Mouse (Mus musculus): ENCODE data around the gene Cabin1. TPM values are rescaled to one million over a fixed set of nuclear protein-coding genes. Genes with fewer than 3 reads are reported as not detected.
"Not testable (repeated sequence)": the region's sequence is repeated elsewhere in the genome, so short reads cannot be mapped to it uniquely, and the experiment has no call there.

Gene Cabin1
- total RNA-seq, 2 experiments from 2014 or later = 79.8 to 82.9 TPM

- DNase-seq (ENCODE audit: low spot score in 2 of 2) = peak; percentile 87 to 90
- intact Hi-C loops (cut with DNase I) = loop anchor here (5.0 kb wide), 1 partner anchor 64 kb away; the partner anchor contains the start of gene Gstt2
Measured at GRCm38 (mm10) chr10:75772795-75773664, 8.9 kb upstream of the Cabin1 start, which contains the start of gene Ddt. Gene Ddt (minus strand): TSS chr10:75773414.

GRCm38 (mm10) chr10:75767756-75768155 is 3.6 kb upstream of the Cabin1 start:
- DNase-seq (ENCODE audit: low spot score in 2 of 2); intact Hi-C loops (cut with DNase I): not testable (repeated sequence)

- intact Hi-C loops (cut with DNase I) = no loop called here
- no peak for DNase-seq (ENCODE audit: low spot score in 2 of 2)
Measured at GRCm38 (mm10) chr10:75766856-75767255, 2.7 kb upstream of the Cabin1 start.

GRCm38 (mm10) chr10:75764519-75765473 is 655 bp upstream of the Cabin1 start:
- intact Hi-C loops (cut with DNase I) = loop anchor here (2.0 kb wide), 1 partner anchor 88 kb away; no protein-coding TSS in a partner anchor
- DNase-seq (ENCODE audit: low spot score in 2 of 2) = peak; percentile 65 to 66

GRCm38 (mm10) chr10:75762413-75762812 is 1.7 kb downstream of the Cabin1 start:
- intact Hi-C loops (cut with DNase I) = no loop called here
- DNase-seq (ENCODE audit: low spot score in 2 of 2) = no peak

GRCm38 (mm10) chr10:75760311-75760710 is 3.8 kb downstream of the Cabin1 start:
- intact Hi-C loops (cut with DNase I) = no loop called here
- DNase-seq (ENCODE audit: low spot score in 2 of 2) = no peak

- no peak for DNase-seq (ENCODE audit: low spot score in 2 of 2)
- intact Hi-C loops (cut with DNase I) = no loop called here
Measured at GRCm38 (mm10) chr10:75756719-75757118, 7.4 kb downstream of the Cabin1 start.

- DNase-seq (ENCODE audit: low spot score in 2 of 2) = peak; percentile 89 to 94
- intact Hi-C loops (cut with DNase I) = loop anchor here (1.0 to 5.0 kb wide), 2 partner anchors 109 to 208 kb away; partner anchors contain the start of gene Gm5134
Measured at GRCm38 (mm10) chr10:75744017-75744416, 20.1 kb downstream of the Cabin1 start.

GRCm38 (mm10) chr10:75743369-75743768 is 20.8 kb downstream of the Cabin1 start:
- intact Hi-C loops (cut with DNase I) = loop anchor here (5.0 kb wide), 1 partner anchor 209 kb away; the partner anchor contains the start of gene Gm5134
- peak; percentile 73 to 85 for DNase-seq (ENCODE audit: low spot score in 2 of 2)

- no peak for DNase-seq (ENCODE audit: low spot score in 2 of 2)
- intact Hi-C loops (cut with DNase I) = loop anchor here (5.0 kb wide), 1 partner anchor 211 kb away; the partner anchor contains the start of gene Gm5134
Measured at GRCm38 (mm10) chr10:75740866-75741265, 23.3 kb downstream of the Cabin1 start.

- DNase-seq (ENCODE audit: low spot score in 2 of 2) = no peak
- intact Hi-C loops (cut with DNase I) = no loop called here
Measured at GRCm38 (mm10) chr10:75725449-75725848, 38.7 kb downstream of the Cabin1 start.

GRCm38 (mm10) chr10:75720215-75720614 is 43.9 kb downstream of the Cabin1 start:
- intact Hi-C loops (cut with DNase I) = loop anchor here (5.0 kb wide), 2 partner anchors 83 to 133 kb away; partner anchors contain the start of gene Ggt5
- peak; percentile 44 to 71 for DNase-seq (ENCODE audit: low spot score in 2 of 2)

- no peak for DNase-seq (ENCODE audit: low spot score in 2 of 2)
- intact Hi-C loops (cut with DNase I) = no loop called here
Measured at GRCm38 (mm10) chr10:75714795-75715194, 49.3 kb downstream of the Cabin1 start.

GRCm38 (mm10) chr10:75713026-75713425 is 51.1 kb downstream of the Cabin1 start:
- intact Hi-C loops (cut with DNase I) = no loop called here
- no peak for DNase-seq (ENCODE audit: low spot score in 2 of 2)

GRCm38 (mm10) chr10:75710210-75710609 is 53.9 kb downstream of the Cabin1 start:
- no peak for DNase-seq (ENCODE audit: low spot score in 2 of 2)
- intact Hi-C loops (cut with DNase I) = no loop called here

GRCm38 (mm10) chr10:75709261-75709660 is 54.9 kb downstream of the Cabin1 start:
- no peak for DNase-seq (ENCODE audit: low spot score in 2 of 2)
- intact Hi-C loops (cut with DNase I) = loop anchor here (10.0 kb wide), 1 partner anchor 124 kb away; the partner anchor contains the start of gene Ggt5

GRCm38 (mm10) chr10:75708633-75708992 is 55.5 kb downstream of the Cabin1 start:
- intact Hi-C loops (cut with DNase I) = loop anchor here (10.0 kb wide), 1 partner anchor 124 kb away; the partner anchor contains the start of gene Ggt5
- peak; percentile 52 to 54 for DNase-seq (ENCODE audit: low spot score in 2 of 2)

GRCm38 (mm10) chr10:75707901-75708632 is 56.1 kb downstream of the Cabin1 start:
- intact Hi-C loops (cut with DNase I) = loop anchor here (10.0 kb wide), 1 partner anchor 123 kb away; the partner anchor contains the start of gene Ggt5

More at GRCm38 (mm10) chr10:75707901-75708632, 56.1 kb downstream of the Cabin1 start:
- DNase-seq (ENCODE audit: low spot score in 2 of 2) = no peak
